Comparison of ENCODE assay signal across 26 mouse cellular contexts in genomic region chr7:92100847-92101246, GRCm38 (mm10).
DNase-seq lines count a peak whose midpoint lies in the region; ATAC-seq lines count a peak whose summit lies in the region.
"Had no signal": no experiment of that assay in that cellular context is flagged by ENCODE, and none has a peak within 500 bp of the region (broad histone marks: within the 10 kb centered on the region; RNA-seq: fewer than 3 reads in every experiment).

No protein-coding gene starts in this region.

- 70% methylated on average over 2 of the region's 2 CpGs for WGBS in hindbrain, embryonic 13.5 days
- 74% methylated on average over 2 of the region's 2 CpGs for WGBS in hindbrain, embryonic 12.5 days
- WGBS in forebrain, embryonic 16.5 days = 71% methylated on average over 2 of the region's 2 CpGs
- WGBS in midbrain, embryonic 15.5 days = 53% methylated on average over 2 of the region's 2 CpGs
- 92% methylated on average over 2 of the region's 2 CpGs for WGBS in kidney, embryonic 15.5 days

- H3K4me1 ChIP-seq in hindbrain, embryonic 13.5 days (replicated peaks) = 0 out of 2 replicates have a peak, but pooled peaks cover 5% of the 10 kb centered on the region
- H3K4me1 ChIP-seq in hindbrain, embryonic 12.5 days = no peaks in the 10 kb centered on the region
- H3K4me1 ChIP-seq in forebrain, embryonic 16.5 days (replicated peaks; ENCODE audit: control insufficient read depth, insufficient read depth, low read length) = no peaks in the 10 kb centered on the region
- H3K4me1 ChIP-seq in midbrain, embryonic 15.5 days = 0 out of 2 replicates have a peak, but pooled peaks cover 7% of the 10 kb centered on the region
- H3K4me1 ChIP-seq in kidney, embryonic 15.5 days = no peaks in the 10 kb centered on the region
- H3K4me1 ChIP-seq: embryonic facial prominence, embryonic 13.5 days; heart, embryonic 10.5 days; limb, embryonic 13.5 days; liver, embryonic 12.5 days; midbrain, embryonic 12.5 days had no signal

- DNase-seq in brain, adult 2 months (ENCODE audit: low read depth, low spot score) = peak; percentile 60
- DNase-seq in adrenal gland, adult 8-10 months = no peak
- DNase-seq: adrenal gland, adult 2 months; cerebellum, adult 8-10 months; cerebellum, postnatal 36 days; embryo, embryonic 11 days; gastrocnemius, postnatal 10 days; kidney, adult 9 months; kidney, postnatal 36 days; layer of hippocampus, adult 9-11 months; lung, adult 18-20 months; lung, postnatal 10 days; right cerebral cortex, postnatal 14 days; spleen, adult 18-20 months had no signal

- no peak overlapping the region for H3K4me3 ChIP-seq in hindbrain, embryonic 13.5 days
- no peak overlapping the region for H3K4me3 ChIP-seq in hindbrain, embryonic 12.5 days
- H3K4me3 ChIP-seq in forebrain, embryonic 16.5 days (replicated peaks; ENCODE audit: low read length) = no peak overlapping the region
- H3K4me3 ChIP-seq in midbrain, embryonic 15.5 days = no peak overlapping the region
- no peak overlapping the region for H3K4me3 ChIP-seq in kidney, embryonic 15.5 days (replicated peaks)
- H3K4me3 ChIP-seq: embryonic facial prominence, embryonic 13.5 days; erythroblast, embryonic 14.5 days; heart, embryonic 10.5 days; limb, embryonic 13.5 days; liver, embryonic 12.5 days; midbrain, embryonic 12.5 days had no signal

- peak overlapping the region; percentile 36; the same call in 1 of the 2 replicates for H3K27ac ChIP-seq in hindbrain, embryonic 13.5 days
- no peak overlapping the region for H3K27ac ChIP-seq in hindbrain, embryonic 12.5 days
- 0 out of 2 replicates have a peak overlapping the region, but pooled peaks have one; percentile 11 for H3K27ac ChIP-seq in forebrain, embryonic 16.5 days (ENCODE audit: low read length)
- peak overlapping the region; percentile 42; the same call in 1 of the 2 replicates for H3K27ac ChIP-seq in midbrain, embryonic 15.5 days
- no peak overlapping the region for H3K27ac ChIP-seq in kidney, embryonic 15.5 days
- H3K27ac ChIP-seq: embryonic facial prominence, embryonic 13.5 days; heart, embryonic 10.5 days; limb, embryonic 13.5 days; liver, embryonic 12.5 days; midbrain, embryonic 12.5 days had no signal

- ATAC-seq in hindbrain, embryonic 13.5 days (ENCODE audit: low FRiP score) = 0 out of 2 replicates have a peak, but pooled peaks have one; percentile 16
- no peak for ATAC-seq in hindbrain, embryonic 12.5 days (ENCODE audit: low FRiP score)
- peak; percentile 30 for ATAC-seq in forebrain, embryonic 16.5 days
- ATAC-seq in midbrain, embryonic 15.5 days (replicated peaks) = no peak; the same call in 1 of the 2 replicates
- ATAC-seq in kidney, embryonic 15.5 days (replicated peaks; ENCODE audit: low FRiP score) = no peak
- ATAC-seq: intestine, embryonic 16.5 days; liver, embryonic 12.5 days had no signal

- H3K4me2 ChIP-seq in hindbrain, embryonic 13.5 days = no peak overlapping the region
- no peak overlapping the region for H3K4me2 ChIP-seq in hindbrain, embryonic 12.5 days (replicated peaks)
- H3K4me2 ChIP-seq in forebrain, embryonic 16.5 days (ENCODE audit: low read length) = no peak overlapping the region
- no peak overlapping the region for H3K4me2 ChIP-seq in midbrain, embryonic 15.5 days
- H3K4me2 ChIP-seq in kidney, embryonic 15.5 days = no peak overlapping the region
- H3K4me2 ChIP-seq: embryonic facial prominence, embryonic 13.5 days; limb, embryonic 13.5 days; liver, embryonic 12.5 days; midbrain, embryonic 12.5 days had no signal

- no peak overlapping the region for H3K9ac ChIP-seq in hindbrain, embryonic 13.5 days
- no peak overlapping the region for H3K9ac ChIP-seq in hindbrain, embryonic 12.5 days
- no peak overlapping the region for H3K9ac ChIP-seq in forebrain, embryonic 16.5 days (replicated peaks; ENCODE audit: low read depth, low read length)
- H3K9ac ChIP-seq in midbrain, embryonic 15.5 days = no peak overlapping the region
- H3K9ac ChIP-seq in kidney, embryonic 15.5 days = no peak overlapping the region
- H3K9ac ChIP-seq: embryonic facial prominence, embryonic 13.5 days; limb, embryonic 13.5 days; liver, embryonic 12.5 days; midbrain, embryonic 12.5 days had no signal

- H3K9me3 ChIP-seq in hindbrain, embryonic 13.5 days = no peaks in the 10 kb centered on the region
- H3K9me3 ChIP-seq in hindbrain, embryonic 12.5 days (replicated peaks) = no peaks in the 10 kb centered on the region
- H3K9me3 ChIP-seq in forebrain, embryonic 16.5 days (ENCODE audit: control insufficient read depth, low read length) = no peaks in the 10 kb centered on the region
- no peaks in the 10 kb centered on the region for H3K9me3 ChIP-seq in midbrain, embryonic 15.5 days
- H3K9me3 ChIP-seq in kidney, embryonic 15.5 days (replicated peaks) = no peaks in the 10 kb centered on the region
- H3K9me3 ChIP-seq: embryonic facial prominence, embryonic 13.5 days; heart, embryonic 10.5 days; limb, embryonic 13.5 days; liver, embryonic 12.5 days; midbrain, embryonic 12.5 days had no signal

- H3K36me3 ChIP-seq in hindbrain, embryonic 13.5 days = no peaks in the 10 kb centered on the region
- no peaks in the 10 kb centered on the region for H3K36me3 ChIP-seq in hindbrain, embryonic 12.5 days
- H3K36me3 ChIP-seq in forebrain, embryonic 16.5 days (ENCODE audit: control insufficient read depth, insufficient read depth) = no peaks in the 10 kb centered on the region
- H3K36me3 ChIP-seq in midbrain, embryonic 15.5 days (replicated peaks) = no peaks in the 10 kb centered on the region
- H3K36me3 ChIP-seq in kidney, embryonic 15.5 days = no peaks in the 10 kb centered on the region
- H3K36me3 ChIP-seq: embryonic facial prominence, embryonic 13.5 days; heart, embryonic 10.5 days; limb, embryonic 13.5 days; liver, embryonic 12.5 days; midbrain, embryonic 12.5 days had no signal

- no peaks in the 10 kb centered on the region for H3K27me3 ChIP-seq in hindbrain, embryonic 13.5 days
- no peaks in the 10 kb centered on the region for H3K27me3 ChIP-seq in hindbrain, embryonic 12.5 days
- no peaks in the 10 kb centered on the region for H3K27me3 ChIP-seq in forebrain, embryonic 16.5 days (replicated peaks; ENCODE audit: control insufficient read depth, insufficient read depth, low read length)
- no peaks in the 10 kb centered on the region for H3K27me3 ChIP-seq in midbrain, embryonic 15.5 days (replicated peaks)
- H3K27me3 ChIP-seq in kidney, embryonic 15.5 days = peaks cover 7% of the 10 kb centered on the region; the same call in 1 of the 2 replicates
- H3K27me3 ChIP-seq: liver, embryonic 12.5 days; midbrain, embryonic 12.5 days had no signal

Comparison
In these comparisons a context has a peak if more than half of its experiments do, and no peak if none do; other contexts are left out.
1. ATAC-seq: peak in hindbrain, embryonic 13.5 days (single experiment) and forebrain, embryonic 16.5 days (single experiment); none in hindbrain, embryonic 12.5 days (single experiment), midbrain, embryonic 15.5 days (single experiment) and kidney, embryonic 15.5 days (single experiment).
2. H3K27ac ChIP-seq: peak in hindbrain, embryonic 13.5 days (single experiment), forebrain, embryonic 16.5 days (single experiment) and midbrain, embryonic 15.5 days (single experiment); none in hindbrain, embryonic 12.5 days (single experiment) and kidney, embryonic 15.5 days (single experiment).